Mouse (Mus musculus) neural tube, embryonic 13.5 days (tissue): ENCODE data around the gene Kcnip4. TPM values are rescaled to one million over a fixed set of nuclear protein-coding genes. Genes with fewer than 3 reads are reported as not detected.
A peak's percentile ranks its signal among the peaks of the same experiment; 100 is the strongest.

Experiments used
- ATAC-seq: fragments of 200-750 bp; cut with Nextera tagmentation; 2 replicates; pipeline ENCODE4 v1.8.0; 2017; ENCODE audit warnings: low read depth, mild to moderate bottlenecking, moderate TSS enrichment, moderate library complexity
- H3K27ac ChIP-seq: fragments of 300-500 bp; sonication (generic); replicated peaks from 2 replicates; pipeline ENCODE4 v1.5.1; 2015; ENCODE audit warnings: moderate library complexity, mild to moderate bottlenecking, inconsistent platforms
- H3K27me3 ChIP-seq: fragments of 300-500 bp; sonication (generic); 2 replicates; pipeline ENCODE4 v1.6.1; 2015; ENCODE audit warnings: mild to moderate bottlenecking, inconsistent platforms
- H3K36me3 ChIP-seq: fragments of 300-500 bp; sonication (generic); 2 replicates; pipeline ENCODE4 v1.6.1; 2015; ENCODE audit warnings: mild to moderate bottlenecking, inconsistent platforms
- H3K4me1 ChIP-seq: fragments of 300-500 bp; sonication (generic); replicated peaks from 2 replicates; pipeline ENCODE4 v1.6.1; 2015; ENCODE audit warnings: inconsistent platforms
- H3K4me2 ChIP-seq: fragments of 300-500 bp; sonication (generic); 2 replicates; pipeline ENCODE4 v1.6.1; 2015; ENCODE audit warnings: inconsistent platforms, mild to moderate bottlenecking, moderate library complexity
- H3K4me3 ChIP-seq: fragments of 300-500 bp; sonication (generic); 2 replicates; pipeline ENCODE4 v1.5.1; 2015; ENCODE audit warnings: mild to moderate bottlenecking, inconsistent platforms
- H3K9ac ChIP-seq: fragments of 300-500 bp; sonication (generic); 2 replicates; pipeline ENCODE4 v1.6.1; 2015; ENCODE audit warnings: moderate library complexity, mild to moderate bottlenecking, inconsistent platforms
- H3K9me3 ChIP-seq: fragments of 300-500 bp; sonication (generic); 2 replicates; pipeline ENCODE4 v1.6.1; 2016; ENCODE audit warnings: inconsistent platforms
- WGBS: fragments of 180-500 bp; shearing (Covaris S2); methylation state at CpG from one replicate; pipeline ENCODE4 v1.1.7; 2015; 5-methylcytosine and 5-hydroxymethylcytosine counted together
- polyA plus RNA-seq: library from polyadenylated mRNA; unstranded; fragments of >200 nt; fragmentation: Nextera tagmentation; extraction: Ambion mirVana; gene quantifications from 2 replicates; pipeline ENCODE4 v1.2.1, GENCODE M21; 2015

Kcnip4 gene
- polyA plus RNA-seq, 1 experiment from 2014 or later, result 9.1 TPM

DNA sequence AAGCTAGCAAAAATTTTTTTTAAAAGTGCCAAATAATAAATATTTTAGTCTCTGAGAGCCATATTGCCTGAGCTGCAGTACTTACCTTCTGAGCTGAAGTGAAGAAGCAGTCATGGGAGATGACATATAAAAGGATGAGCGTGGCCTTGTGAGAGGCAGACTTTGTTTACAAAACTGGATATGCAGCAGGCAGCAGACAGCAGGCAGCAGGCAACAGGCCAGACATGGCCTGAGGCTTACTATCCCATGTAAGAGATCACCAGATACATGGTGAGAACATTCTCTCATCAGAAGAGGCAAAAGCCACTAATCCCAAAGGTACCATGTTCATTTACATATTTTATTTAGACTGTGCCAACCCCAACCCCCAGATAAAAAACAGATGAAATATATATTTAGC, 336.5 kb downstream of the Kcnip4 start:
- H3K36me3 ChIP-seq, result no peaks in the 10 kb centered on the region
- no peak overlapping the region for H3K27ac ChIP-seq
- 69% methylated on average over 1 of the region's 1 CpGs for WGBS
- no peaks in the 10 kb centered on the region for H3K27me3 ChIP-seq
- H3K4me3 ChIP-seq, result no peak overlapping the region
- no peak overlapping the region for H3K4me2 ChIP-seq
- no peaks in the 10 kb centered on the region for H3K4me1 ChIP-seq
- no peaks in the 10 kb centered on the region for H3K9me3 ChIP-seq
- H3K9ac ChIP-seq, result no peak overlapping the region
- ATAC-seq, result no peak

DNA sequence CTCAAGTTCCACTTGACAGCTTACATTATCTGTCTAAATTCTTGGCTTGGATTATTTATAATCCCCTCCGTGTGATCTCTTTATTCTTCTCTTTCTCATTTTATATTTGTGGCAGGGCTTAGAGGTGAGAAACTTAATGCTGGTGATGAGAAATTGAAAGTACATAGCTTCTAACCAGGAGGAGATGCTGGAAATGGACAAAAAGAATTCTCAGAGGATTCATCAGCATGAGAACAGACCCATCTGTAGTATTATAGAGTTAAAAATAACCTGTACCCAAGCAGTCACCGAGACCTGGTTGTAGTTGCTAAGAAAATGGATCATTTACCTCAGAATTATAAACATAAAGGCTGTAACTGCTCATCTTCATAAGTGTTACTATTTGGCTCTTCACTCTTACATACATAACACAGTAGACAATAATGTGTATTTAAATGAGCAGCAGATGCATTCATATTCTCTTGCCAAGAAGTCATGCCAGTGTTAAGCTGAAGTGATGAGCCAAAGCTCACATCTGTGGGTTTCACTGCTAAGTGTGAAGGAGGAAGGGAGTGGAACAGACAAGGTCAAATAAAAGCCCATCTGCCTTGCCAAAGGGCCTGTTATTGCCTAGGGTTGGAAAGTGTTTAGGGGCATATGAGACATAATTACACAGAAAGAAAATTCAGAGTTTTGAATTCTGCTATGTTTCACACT, 374.4 kb downstream of the Kcnip4 start:
- Histone ChIP-seq H3K27me3 (no peaks in the 10 kb centered on the region), H3K4me2 (no peak overlapping the region), H3K4me1 (no peaks in the 10 kb centered on the region), H3K9ac (no peak overlapping the region), H3K27ac (no peak overlapping the region), H3K9me3 (no peaks in the 10 kb centered on the region), H3K4me3 (no peak overlapping the region), H3K36me3 (no peaks in the 10 kb centered on the region)
- no peak for ATAC-seq
- 84% methylated on average over 2 of the region's 2 CpGs for WGBS

DNA sequence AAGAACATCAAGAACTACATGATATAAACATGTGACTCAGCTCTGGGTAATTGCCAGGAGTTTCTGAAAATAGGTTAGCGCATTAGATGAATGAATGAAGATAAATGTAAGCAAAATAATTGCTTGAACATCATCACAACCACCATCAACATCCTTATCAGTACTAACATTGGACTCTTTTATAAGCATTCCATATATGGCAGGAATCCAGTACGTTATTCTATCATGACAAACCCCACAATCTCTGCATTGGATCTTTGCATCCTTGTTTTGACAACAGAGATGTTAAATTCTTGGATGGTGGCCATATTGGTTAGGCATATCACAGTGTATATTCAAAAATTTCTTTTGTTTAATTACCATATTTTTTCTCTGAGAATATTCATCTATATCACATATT, 375.0 kb downstream of the Kcnip4 start:
- Histone ChIP-seq H3K27me3 (no peaks in the 10 kb centered on the region), H3K9ac (no peak overlapping the region), H3K4me3 (no peak overlapping the region), H3K4me2 (no peak overlapping the region), H3K4me1 (no peaks in the 10 kb centered on the region), H3K36me3 (no peaks in the 10 kb centered on the region), H3K27ac (no peak overlapping the region), H3K9me3 (no peaks in the 10 kb centered on the region)
- no peak for ATAC-seq
- WGBS, result 92% methylated on average over 2 of the region's 2 CpGs

DNA sequence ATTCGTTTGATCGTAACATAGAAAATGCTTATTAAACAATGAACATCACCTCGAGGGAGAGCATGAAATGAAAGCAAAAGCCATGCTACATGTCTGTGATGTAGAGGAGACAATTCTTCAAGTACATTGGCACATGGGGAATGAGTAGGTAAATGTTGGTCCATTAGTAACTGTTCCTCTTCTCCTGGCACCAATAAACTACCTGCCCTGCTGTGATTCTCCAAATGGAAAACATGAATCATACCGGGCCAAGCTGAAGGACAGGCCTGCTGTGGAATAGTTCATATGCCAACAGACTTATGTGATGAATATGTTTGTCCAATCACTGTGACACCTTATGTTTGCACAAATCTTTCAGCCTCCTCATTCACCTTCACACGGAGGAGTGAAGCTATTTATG, 429.3 kb downstream of the Kcnip4 start:
- WGBS, result 65% methylated on average over 5 of the region's 5 CpGs

DNA sequence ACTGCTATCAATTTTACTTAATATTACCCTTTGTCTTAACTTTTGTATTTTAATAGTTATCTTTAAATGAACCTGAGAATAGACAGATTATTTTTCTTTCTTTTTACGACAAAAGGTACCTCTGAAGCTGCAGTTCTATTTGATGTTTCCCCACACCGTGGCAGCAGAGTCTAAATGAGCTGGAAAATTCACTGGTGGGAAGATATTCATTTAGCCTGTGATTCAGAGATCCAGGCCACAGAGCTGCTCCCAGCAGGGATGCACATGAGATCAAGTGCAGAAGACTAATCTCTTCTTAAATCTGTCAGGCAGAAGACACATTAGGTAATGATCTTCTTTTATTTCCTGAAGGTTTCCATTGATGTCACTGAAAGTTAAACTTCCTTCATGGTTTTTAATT, 429.8 kb downstream of the Kcnip4 start:
- WGBS, result 44% methylated on average over 2 of the region's 2 CpGs
- Histone ChIP-seq H3K9ac (no peak overlapping the region), H3K27me3 (no peaks in the 10 kb centered on the region)

More for the DNA sequence above, 429.3 kb downstream of the Kcnip4 start:
- no peak overlapping the region for H3K4me3 ChIP-seq
- H3K27ac ChIP-seq, result no peak overlapping the region
- no peak overlapping the region for H3K9ac ChIP-seq
- H3K4me2 ChIP-seq, result no peak overlapping the region
- H3K9me3 ChIP-seq, result no peaks in the 10 kb centered on the region
- no peaks in the 10 kb centered on the region for H3K4me1 ChIP-seq
- H3K36me3 ChIP-seq, result no peaks in the 10 kb centered on the region
- H3K27me3 ChIP-seq, result no peaks in the 10 kb centered on the region
- no peak for ATAC-seq

DNA sequence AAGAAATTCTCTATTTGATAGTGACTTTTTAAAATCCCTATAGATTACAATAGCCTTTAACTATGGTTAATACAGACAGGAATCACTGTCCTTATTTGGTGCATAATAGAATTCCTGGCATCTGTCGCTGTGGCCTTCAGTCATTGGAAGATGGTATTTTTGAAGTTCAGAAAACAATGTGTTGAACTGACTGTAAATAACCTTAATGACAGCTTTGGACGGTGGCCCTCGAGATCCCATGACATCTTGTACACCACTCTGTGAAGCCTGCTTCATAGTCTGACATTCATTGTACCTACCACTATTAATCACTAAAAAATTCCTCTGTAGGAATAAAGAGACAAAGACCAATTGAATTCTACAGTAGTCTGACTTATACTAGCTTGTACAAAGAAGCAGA, 430.4 kb downstream of the Kcnip4 start:
- H3K9ac ChIP-seq, result no peak overlapping the region
- no peaks in the 10 kb centered on the region for H3K27me3 ChIP-seq
- ATAC-seq, result no peak
- H3K9me3 ChIP-seq, result no peaks in the 10 kb centered on the region
- no peaks in the 10 kb centered on the region for H3K4me1 ChIP-seq
- H3K4me3 ChIP-seq, result no peak overlapping the region
- no peak overlapping the region for H3K4me2 ChIP-seq
- no peak overlapping the region for H3K27ac ChIP-seq
- WGBS, result 28% methylated on average over 3 of the region's 3 CpGs
- H3K36me3 ChIP-seq, result no peaks in the 10 kb centered on the region

More for the DNA sequence above, 429.8 kb downstream of the Kcnip4 start:
- ATAC-seq, result no peak
- Histone ChIP-seq H3K27ac (no peak overlapping the region), H3K4me1 (no peaks in the 10 kb centered on the region), H3K36me3 (no peaks in the 10 kb centered on the region), H3K9me3 (no peaks in the 10 kb centered on the region), H3K4me2 (no peak overlapping the region), H3K4me3 (no peak overlapping the region)

DNA sequence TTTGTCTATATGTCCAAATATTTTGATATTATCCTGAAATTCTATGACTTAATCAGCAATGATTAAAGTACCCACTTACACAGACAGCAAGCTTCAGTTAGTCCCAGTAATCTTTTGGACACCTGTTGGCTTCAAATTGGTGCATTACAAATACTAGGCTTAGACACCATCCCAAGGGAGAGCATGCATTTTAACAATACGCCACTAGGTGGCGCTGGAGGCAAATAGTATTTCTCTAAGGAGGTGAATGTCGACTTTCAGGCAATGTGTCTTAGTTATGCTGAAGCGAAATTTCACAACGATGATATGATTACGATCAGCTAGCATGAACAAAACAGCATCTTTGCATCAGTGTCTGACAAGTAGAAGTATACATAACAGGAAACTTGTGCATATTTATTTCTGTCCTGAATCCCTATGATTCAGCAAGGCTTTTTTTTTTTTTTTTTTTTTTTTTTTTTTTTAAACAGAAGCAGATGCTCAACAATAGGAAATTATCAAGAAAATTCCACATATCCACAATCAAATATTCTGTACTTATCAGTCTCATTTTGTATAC, 434.5 kb downstream of the Kcnip4 start:
- Histone ChIP-seq H3K4me1 (no peaks in the 10 kb centered on the region), H3K27ac (no peak overlapping the region), H3K9me3 (no peaks in the 10 kb centered on the region), H3K27me3 (no peaks in the 10 kb centered on the region), H3K4me2 (peak overlapping the region; percentile 40), H3K36me3 (no peaks in the 10 kb centered on the region), H3K9ac (no peak overlapping the region), H3K4me3 (no peak overlapping the region)
- WGBS, result 10% methylated on average over 6 of the region's 6 CpGs
- peak; percentile 50 for ATAC-seq

DNA sequence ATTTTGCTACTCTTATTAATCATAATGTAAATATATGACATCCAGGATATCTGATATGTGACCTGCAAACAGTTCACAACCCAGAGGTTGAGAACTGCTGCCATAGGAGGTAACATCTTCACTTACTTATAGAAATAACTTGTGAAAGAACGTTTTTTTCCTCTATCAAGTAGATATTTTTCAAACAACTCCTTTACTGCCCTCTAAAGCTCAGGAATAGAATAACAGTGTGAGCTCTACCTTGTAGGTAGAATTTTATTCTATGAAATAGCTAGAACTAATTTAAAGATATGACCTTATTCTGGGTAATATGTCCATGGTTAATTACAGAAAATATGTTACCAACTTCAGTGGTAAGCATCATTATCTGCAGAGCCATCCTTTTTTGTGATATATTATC, 459.1 kb downstream of the Kcnip4 start:
- no peaks in the 10 kb centered on the region for H3K4me1 ChIP-seq
- no peak overlapping the region for H3K9ac ChIP-seq
- H3K36me3 ChIP-seq, result no peaks in the 10 kb centered on the region
- H3K9me3 ChIP-seq, result no peaks in the 10 kb centered on the region
- no peaks in the 10 kb centered on the region for H3K27me3 ChIP-seq
- WGBS, result 25% methylated on average over 1 of the region's 1 CpGs
- no peak overlapping the region for H3K4me3 ChIP-seq
- no peak overlapping the region for H3K27ac ChIP-seq
- no peak overlapping the region for H3K4me2 ChIP-seq
- ATAC-seq, result no peak

DNA sequence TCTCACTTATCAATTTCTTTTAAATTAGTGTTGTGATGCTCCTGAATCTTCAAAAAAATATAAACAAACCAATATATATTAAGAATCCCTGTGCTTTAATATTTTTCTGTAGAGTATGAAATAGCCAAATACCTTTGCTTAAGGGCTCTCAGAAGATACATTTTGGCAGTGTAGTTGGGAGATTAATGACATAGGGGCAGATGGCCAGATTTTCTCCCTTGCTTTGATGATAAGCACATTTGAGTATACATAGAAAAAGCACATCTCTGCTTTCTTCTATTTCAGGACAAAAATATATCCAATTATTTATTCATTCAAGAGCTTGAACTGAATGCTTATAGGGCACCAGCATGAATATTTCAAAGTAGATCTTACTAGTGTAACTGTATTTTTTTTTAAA, 465.8 kb downstream of the Kcnip4 start:
- no peak for ATAC-seq

DNA sequence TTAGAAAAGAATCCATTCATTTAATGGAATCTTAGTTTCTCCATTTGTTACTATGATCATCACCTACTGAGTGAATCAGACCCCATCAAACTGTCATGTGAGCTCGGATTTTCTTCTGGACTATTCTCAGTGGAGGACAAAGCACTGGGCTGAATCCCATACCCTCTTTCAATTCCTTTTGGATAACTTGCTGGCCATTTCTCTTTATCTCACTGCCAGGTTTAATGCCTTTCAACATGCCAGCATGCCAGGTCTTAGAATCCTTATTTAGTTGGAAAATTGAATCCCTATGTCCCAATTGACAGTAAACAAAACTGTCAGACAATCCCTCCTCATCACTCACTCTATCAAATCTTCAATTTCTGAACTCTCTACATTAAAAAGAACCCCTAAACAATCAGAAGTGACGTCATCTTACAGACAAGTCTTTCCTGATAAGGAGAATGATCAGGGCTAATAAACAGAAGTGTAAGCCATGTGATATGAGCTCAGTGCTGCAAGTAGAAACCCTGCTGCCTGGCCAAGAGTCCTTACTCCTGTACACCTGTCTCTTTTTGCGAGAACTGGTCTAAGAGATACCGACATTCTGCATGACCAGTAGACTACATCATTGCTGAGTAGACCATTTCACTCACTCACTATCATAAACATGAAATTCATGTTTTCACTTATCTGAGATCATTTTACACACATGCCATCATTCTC, 466.9 kb downstream of the Kcnip4 start:
- Histone ChIP-seq H3K4me2 (no peak overlapping the region), H3K9me3 (no peaks in the 10 kb centered on the region), H3K27me3 (no peaks in the 10 kb centered on the region), H3K4me3 (no peak overlapping the region), H3K36me3 (no peaks in the 10 kb centered on the region), H3K9ac (no peak overlapping the region), H3K27ac (no peak overlapping the region), H3K4me1 (no peaks in the 10 kb centered on the region)
- 88% methylated on average over 4 of the region's 4 CpGs for WGBS
- ATAC-seq, result no peak

More for the DNA sequence above, 465.8 kb downstream of the Kcnip4 start:
- H3K9me3 ChIP-seq, result no peaks in the 10 kb centered on the region
- H3K4me2 ChIP-seq, result no peak overlapping the region
- H3K27ac ChIP-seq, result no peak overlapping the region
- H3K4me1 ChIP-seq, result no peaks in the 10 kb centered on the region
- no peak overlapping the region for H3K4me3 ChIP-seq
- no peaks in the 10 kb centered on the region for H3K27me3 ChIP-seq
- H3K9ac ChIP-seq, result no peak overlapping the region
- H3K36me3 ChIP-seq, result no peaks in the 10 kb centered on the region

DNA sequence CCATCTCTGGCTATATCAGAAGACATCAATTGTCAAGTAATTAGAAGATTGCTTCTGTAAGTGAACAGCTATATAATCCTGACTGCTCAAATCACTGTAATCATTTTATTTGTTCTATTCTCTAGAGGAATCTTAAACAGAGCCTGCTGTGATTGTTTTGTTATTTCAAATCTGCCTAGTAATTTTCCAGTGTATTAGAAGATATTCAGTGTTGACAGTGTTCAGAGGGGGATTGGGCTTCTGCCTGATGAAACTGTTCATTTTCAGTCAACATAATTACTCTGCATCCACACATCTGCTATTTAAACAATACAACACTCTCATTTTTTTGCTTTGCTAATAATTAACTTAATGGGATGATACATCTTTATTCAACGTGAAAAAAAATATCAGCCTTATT, 476.7 kb downstream of the Kcnip4 start:
- no peaks in the 10 kb centered on the region for H3K36me3 ChIP-seq
- no peaks in the 10 kb centered on the region for H3K4me1 ChIP-seq
- no peaks in the 10 kb centered on the region for H3K27me3 ChIP-seq
- no peaks in the 10 kb centered on the region for H3K9me3 ChIP-seq
- ATAC-seq, result peak; percentile 40; the same call in 1 of the 2 replicates
- H3K9ac ChIP-seq, result no peak overlapping the region
- no peak overlapping the region for H3K4me3 ChIP-seq
- 54% methylated on average over 1 of the region's 1 CpGs for WGBS
- H3K27ac ChIP-seq, result no peak overlapping the region
- H3K4me2 ChIP-seq, result no peak overlapping the region

DNA sequence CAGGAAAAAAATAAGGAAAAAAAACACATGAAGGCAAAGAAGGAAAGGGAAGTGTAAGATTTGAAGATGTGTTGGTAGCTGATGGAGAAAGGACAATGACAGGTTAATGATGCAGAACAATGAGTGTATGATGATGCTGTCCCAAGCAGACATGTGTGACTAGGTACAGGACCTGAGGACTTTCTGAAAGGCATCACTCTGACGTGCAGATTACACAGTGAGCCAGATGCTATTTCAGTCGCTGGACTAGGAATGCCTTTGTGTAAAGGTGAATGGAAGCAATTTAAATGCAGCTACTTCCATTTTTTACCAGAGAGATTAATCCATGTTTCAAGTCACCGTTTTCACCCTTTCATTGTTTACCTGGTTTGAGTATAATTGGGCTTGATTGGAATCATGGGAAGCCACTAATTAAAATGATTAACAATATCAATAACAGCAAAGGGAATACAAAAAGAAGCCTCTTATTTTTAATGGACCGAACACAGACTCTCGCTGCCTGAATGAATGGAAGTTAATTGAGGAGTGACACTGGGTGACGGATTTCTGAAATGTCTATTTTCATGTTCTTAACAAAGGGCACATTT, 483.4 kb downstream of the Kcnip4 start:
- no peaks in the 10 kb centered on the region for H3K27me3 ChIP-seq
- H3K36me3 ChIP-seq, result no peaks in the 10 kb centered on the region
- H3K9ac ChIP-seq, result no peak overlapping the region
- no peaks in the 10 kb centered on the region for H3K9me3 ChIP-seq
- no peaks in the 10 kb centered on the region; the same call in 1 of the 2 replicates for H3K4me1 ChIP-seq
- H3K4me3 ChIP-seq, result no peak overlapping the region
- 0 out of 2 replicates have a peak overlapping the region, but pooled peaks have one; percentile 4 for H3K4me2 ChIP-seq
- no peak for ATAC-seq
- WGBS, result 23% methylated on average over 6 of the region's 6 CpGs
- no peak overlapping the region for H3K27ac ChIP-seq
